Mouse (Mus musculus) thymus, adult 2 months (tissue): ENCODE results near the gene Lcn11.

Experiments used
- CTCF ChIP-seq: fragments of 200-500 bp; IDR thresholded peaks from 2 replicates; pipeline ENCODE4 v1.5.1; 2012; ENCODE audit warnings: mild to moderate bottlenecking, control low read depth, low read length, moderate library complexity, borderline replicate concordance; ENCODE audit not compliant: control insufficient read depth, poor library complexity, insufficient read depth; ENCODE audit errors: extremely low read depth
- POLR2A ChIP-seq: fragments of 200-500 bp; IDR thresholded peaks from 2 replicates; pipeline ENCODE4 v1.6.1; 2012; ENCODE audit warnings: mild to moderate bottlenecking, low read length, control low read depth, moderate library complexity; ENCODE audit not compliant: control insufficient read depth, poor library complexity, insufficient read depth; ENCODE audit errors: extremely low read depth

- TF ChIP-seq CTCF (no peak), POLR2A (no peak)
Observed at GRCm38 (mm10) chr2:25824751-25825150, 47.9 kb downstream of the Lcn11 start.
